Mouse (Mus musculus): ENCODE results near the gene Rgs13. TPM values are rescaled to one million over a fixed set of nuclear protein-coding genes. Genes with fewer than 3 reads are reported as not detected.

The Rgs13 gene
- polyA plus RNA-seq, 1 experiment, result not detected

DNA sequence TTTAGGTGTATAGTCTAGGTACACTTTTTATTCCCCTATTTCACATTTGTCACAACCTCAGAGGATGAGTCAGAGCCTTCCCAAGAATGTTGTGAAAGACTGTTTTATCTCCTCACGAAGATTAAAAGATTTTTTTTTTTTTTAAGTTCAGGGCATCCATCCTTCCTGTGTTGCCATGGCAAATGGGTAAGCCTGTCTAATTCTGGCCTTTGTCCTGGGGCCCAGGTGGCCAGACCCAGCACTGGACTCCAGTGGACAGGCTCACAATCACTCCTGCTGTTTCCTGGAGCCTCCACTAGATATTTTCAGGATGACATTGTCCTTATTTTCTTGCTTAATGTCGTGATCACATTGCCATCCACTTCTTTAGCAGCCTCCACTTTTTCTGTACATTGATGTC lies 57.7 kb downstream of the Rgs13 start:
- no peaks in the 10 kb centered on the region for H3K36me3 ChIP-seq (ENCODE audit: control insufficient read depth, insufficient read depth, low read length)
- H3K4me3 ChIP-seq (ENCODE audit: insufficient read depth, low read depth, low read length), result no peak overlapping the region
- no peak overlapping the region for H3K27ac ChIP-seq (ENCODE audit: insufficient read depth, low read depth, low read length)
- DNase-seq, result no peak
- TF ChIP-seq CTCF (conservative IDR thresholded peaks at IDR 0.05; ENCODE audit: insufficient read depth, insufficient read length, low read depth, low read length) (no peak), POLR2A (IDR thresholded peaks at IDR 0.05; ENCODE audit: low read depth, low read length) (no peak)
- no peaks in the 10 kb centered on the region for H3K27me3 ChIP-seq (replicated peaks; ENCODE audit: control insufficient read depth, insufficient read depth, low read length)
- WGBS, result 66% methylated on average over 2 of the region's 2 CpGs
- H3K4me1 ChIP-seq (ENCODE audit: control insufficient read depth, insufficient read depth, low read length), result no peaks in the 10 kb centered on the region

DNA sequence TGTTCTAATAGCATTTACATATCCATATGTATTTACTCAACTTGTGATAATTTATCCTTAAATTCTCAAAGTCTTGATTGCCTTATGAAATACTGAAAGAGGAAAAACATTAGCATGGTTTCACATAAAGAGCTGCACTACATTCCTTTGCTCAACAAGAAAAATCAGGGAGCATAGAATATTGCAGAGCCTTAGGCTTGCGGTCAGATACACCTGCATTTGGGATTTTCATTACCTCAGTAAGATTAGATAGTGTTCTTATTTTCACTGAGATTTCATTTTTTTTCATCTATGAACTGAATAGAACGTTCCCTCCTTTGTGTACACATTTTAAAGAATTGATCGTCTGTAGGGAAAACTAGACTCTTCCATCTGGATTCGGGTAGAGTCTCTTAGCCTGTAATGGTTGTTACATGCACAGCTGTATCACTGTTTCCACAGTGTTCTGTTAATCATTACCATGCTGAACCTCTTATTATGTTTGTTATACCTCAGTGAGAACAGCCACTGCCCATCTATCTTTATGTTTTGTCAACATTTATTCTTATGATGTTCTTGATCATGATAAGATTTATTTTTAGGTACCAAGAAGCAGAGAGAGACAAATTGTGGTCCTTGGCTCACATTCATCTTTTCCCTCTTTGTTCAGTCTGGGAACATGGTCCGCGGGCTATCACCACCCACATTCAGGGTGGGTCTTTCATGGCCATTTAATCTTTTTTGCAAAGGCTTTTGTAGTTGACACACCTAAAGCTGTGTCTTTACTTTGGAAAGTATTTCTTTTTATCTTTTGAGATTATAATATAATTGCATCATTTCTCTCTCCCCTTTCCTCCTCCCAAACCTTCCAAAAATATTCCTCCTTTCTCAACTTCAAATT lies 61.1 kb downstream of the Rgs13 start:
- Histone ChIP-seq H3K4me3 (ENCODE audit: insufficient read depth, low read depth, low read length) (no peak overlapping the region), H3K36me3 (ENCODE audit: control insufficient read depth, insufficient read depth, low read length) (no peaks in the 10 kb centered on the region), H3K27ac (ENCODE audit: insufficient read depth, low read depth, low read length) (no peak overlapping the region), H3K4me1 (ENCODE audit: control insufficient read depth, insufficient read depth, low read length) (no peaks in the 10 kb centered on the region; the same call in 1 of the 2 replicates), H3K27me3 (replicated peaks; ENCODE audit: control insufficient read depth, insufficient read depth, low read length) (no peaks in the 10 kb centered on the region)
- 68% methylated on average over 6 of the region's 6 CpGs for WGBS
- TF ChIP-seq CTCF (conservative IDR thresholded peaks at IDR 0.05; ENCODE audit: insufficient read depth, insufficient read length, low read depth, low read length), result no peak
- no peak for TF ChIP-seq POLR2A (IDR thresholded peaks at IDR 0.05; ENCODE audit: low read depth, low read length)
- peak; percentile 14 for DNase-seq

DNA sequence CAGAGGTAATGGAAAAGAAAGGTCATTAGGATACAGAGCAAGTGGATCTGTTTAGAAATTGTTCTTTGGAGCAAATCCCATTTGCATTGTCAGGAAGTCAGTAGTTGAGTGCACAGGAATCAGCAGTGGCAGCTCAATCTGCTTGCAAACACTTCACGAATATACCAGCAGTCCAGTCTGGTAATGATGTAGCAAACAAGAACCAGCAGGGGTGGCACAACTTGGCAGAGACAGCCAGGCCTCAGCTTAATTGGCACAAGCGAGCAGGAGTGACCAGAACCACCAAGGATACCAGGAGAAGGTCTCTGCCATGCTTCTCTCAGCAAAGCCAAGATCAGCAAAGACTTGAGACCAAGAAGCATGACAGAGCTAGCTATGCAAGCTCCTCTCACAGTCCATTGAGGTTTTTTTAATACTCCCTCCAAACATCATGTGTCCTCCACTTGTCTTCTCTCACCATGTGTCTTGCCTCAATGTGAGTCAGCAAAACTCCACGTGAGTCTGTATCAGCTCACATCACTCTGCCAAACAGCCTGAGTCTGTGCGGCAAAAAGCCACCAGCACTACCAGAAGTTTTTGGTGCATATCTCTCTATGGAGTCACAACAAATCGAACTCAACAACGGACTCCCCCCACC lies 63.6 kb downstream of the Rgs13 start:
- no peaks in the 10 kb centered on the region for H3K27me3 ChIP-seq (replicated peaks; ENCODE audit: control insufficient read depth, insufficient read depth, low read length)
- H3K36me3 ChIP-seq (ENCODE audit: control insufficient read depth, insufficient read depth, low read length), result no peaks in the 10 kb centered on the region
- TF ChIP-seq CTCF (conservative IDR thresholded peaks at IDR 0.05; ENCODE audit: insufficient read depth, insufficient read length, low read depth, low read length) (no peak), POLR2A (IDR thresholded peaks at IDR 0.05; ENCODE audit: low read depth, low read length) (no peak)
- WGBS, result 65% methylated on average over 6 of the region's 6 CpGs
- H3K4me3 ChIP-seq (ENCODE audit: insufficient read depth, low read depth, low read length), result no peak overlapping the region
- H3K27ac ChIP-seq (ENCODE audit: insufficient read depth, low read depth, low read length), result peak overlapping the region; percentile 93
- DNase-seq, result peak; percentile 59
- H3K4me1 ChIP-seq (ENCODE audit: control insufficient read depth, insufficient read depth, low read length), result no peaks in the 10 kb centered on the region; the same call in 1 of the 2 replicates

DNA sequence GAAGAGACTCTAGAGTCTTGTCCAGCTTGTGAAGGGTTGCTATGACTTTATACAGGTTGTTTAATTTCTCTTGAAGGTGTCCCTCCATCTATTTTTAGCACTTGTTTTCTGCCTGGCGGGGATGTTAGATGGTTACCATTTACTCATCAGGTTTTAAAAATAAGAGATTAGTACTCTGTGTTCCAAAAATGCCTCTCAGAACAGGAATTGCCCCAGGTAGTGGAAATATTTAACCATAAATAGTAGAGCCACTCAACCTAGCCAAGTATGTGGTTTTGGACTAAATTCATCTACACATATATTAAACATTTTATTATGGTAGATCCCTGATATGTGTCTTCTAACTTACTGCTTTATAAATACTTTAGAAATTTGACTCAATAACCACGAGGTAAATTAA lies 64.2 kb downstream of the Rgs13 start:
- TF ChIP-seq CTCF (conservative IDR thresholded peaks at IDR 0.05; ENCODE audit: insufficient read depth, insufficient read length, low read depth, low read length), result no peak
- TF ChIP-seq POLR2A (IDR thresholded peaks at IDR 0.05; ENCODE audit: low read depth, low read length), result no peak
- DNase-seq, result peak; percentile 66
- Histone ChIP-seq H3K36me3 (ENCODE audit: control insufficient read depth, insufficient read depth, low read length) (no peaks in the 10 kb centered on the region), H3K4me1 (ENCODE audit: control insufficient read depth, insufficient read depth, low read length) (no peaks in the 10 kb centered on the region; the same call in 1 of the 2 replicates), H3K4me3 (ENCODE audit: insufficient read depth, low read depth, low read length) (no peak overlapping the region), H3K27ac (ENCODE audit: insufficient read depth, low read depth, low read length) (no peak overlapping the region), H3K27me3 (replicated peaks; ENCODE audit: control insufficient read depth, insufficient read depth, low read length) (no peaks in the 10 kb centered on the region)
- 38% methylated on average over 2 of the region's 2 CpGs for WGBS

DNA sequence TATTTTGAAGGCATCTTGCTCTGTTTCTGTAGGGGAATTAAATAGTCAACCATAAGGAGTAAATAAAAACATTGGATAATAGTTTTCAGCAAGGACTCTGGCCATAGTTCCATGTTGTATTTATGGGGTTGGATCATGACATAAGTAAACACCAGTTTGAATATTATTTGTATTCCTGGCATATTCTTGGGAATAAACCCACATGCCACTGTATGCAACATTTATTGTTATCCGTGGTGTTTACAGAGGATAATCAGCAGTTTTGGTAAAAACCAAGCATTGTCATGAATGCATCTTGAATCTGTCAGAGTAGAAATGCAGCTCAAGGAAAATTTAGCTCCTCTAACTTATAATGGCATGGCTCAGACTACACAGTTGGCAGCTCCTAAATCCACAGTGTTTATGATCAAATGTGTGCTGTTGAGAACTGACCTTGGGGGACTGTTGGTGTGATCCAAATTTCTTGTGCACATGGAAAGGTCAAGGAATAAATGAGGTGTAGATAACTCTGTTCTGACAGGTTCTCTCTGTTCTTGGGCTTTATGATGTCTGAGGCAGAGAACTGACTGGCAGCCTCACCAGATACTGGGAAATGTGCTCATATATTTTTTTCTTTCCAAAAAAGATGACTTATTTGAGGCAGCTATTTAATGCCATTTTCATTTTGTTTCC lies 78.4 kb downstream of the Rgs13 start:
- no peak overlapping the region for H3K4me3 ChIP-seq (ENCODE audit: insufficient read depth, low read depth, low read length)
- no peak for DNase-seq
- H3K27ac ChIP-seq (ENCODE audit: insufficient read depth, low read depth, low read length), result no peak overlapping the region
- no peaks in the 10 kb centered on the region for H3K27me3 ChIP-seq (replicated peaks; ENCODE audit: control insufficient read depth, insufficient read depth, low read length)
- WGBS, result 70% methylated on average over 1 of the region's 1 CpGs
- H3K4me1 ChIP-seq (ENCODE audit: control insufficient read depth, insufficient read depth, low read length), result no peaks in the 10 kb centered on the region
- H3K36me3 ChIP-seq (ENCODE audit: control insufficient read depth, insufficient read depth, low read length), result no peaks in the 10 kb centered on the region
- no peak for TF ChIP-seq CTCF (conservative IDR thresholded peaks at IDR 0.05; ENCODE audit: insufficient read depth, insufficient read length, low read depth, low read length)
- TF ChIP-seq POLR2A (IDR thresholded peaks at IDR 0.05; ENCODE audit: low read depth, low read length), result no peak

DNA sequence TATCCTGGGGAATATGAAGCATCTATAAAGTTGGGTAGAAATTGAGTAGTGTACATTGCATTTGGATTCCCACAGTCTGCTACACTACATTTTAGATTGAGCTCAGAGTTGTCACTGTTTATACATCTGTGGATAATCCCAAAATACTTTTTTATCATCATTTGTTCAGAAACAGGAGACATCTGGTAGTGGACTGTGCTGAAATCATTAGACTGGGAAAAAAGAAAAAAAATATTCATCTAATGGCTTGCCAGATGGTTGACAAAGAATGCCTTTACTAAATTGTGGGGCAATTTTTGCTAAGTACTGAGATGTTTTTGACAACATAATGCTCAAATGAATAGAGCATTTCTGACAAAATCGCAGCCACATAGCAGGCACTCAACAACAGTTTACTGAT lies 86.8 kb downstream of the Rgs13 start:
- no peak overlapping the region for H3K27ac ChIP-seq (ENCODE audit: insufficient read depth, low read depth, low read length)
- no peak overlapping the region for H3K4me3 ChIP-seq (ENCODE audit: insufficient read depth, low read depth, low read length)
- TF ChIP-seq POLR2A (IDR thresholded peaks at IDR 0.05; ENCODE audit: low read depth, low read length), result no peak
- TF ChIP-seq CTCF (conservative IDR thresholded peaks at IDR 0.05; ENCODE audit: insufficient read depth, insufficient read length, low read depth, low read length), result no peak
- H3K36me3 ChIP-seq (ENCODE audit: control insufficient read depth, insufficient read depth, low read length), result no peaks in the 10 kb centered on the region
- H3K4me1 ChIP-seq (ENCODE audit: control insufficient read depth, insufficient read depth, low read length), result no peaks in the 10 kb centered on the region
- DNase-seq, result no peak
- H3K27me3 ChIP-seq (replicated peaks; ENCODE audit: control insufficient read depth, insufficient read depth, low read length), result no peaks in the 10 kb centered on the region
- 93% methylated on average over 1 of the region's 1 CpGs for WGBS

Other genes starting within 250 kb of the Rgs13 start
- 3.8 and 5.3 TPM in 2 replicates for gene Rgs2, start 173.2 kb downstream of the Rgs13 start, polyA plus RNA-seq (2012; rRNA removed)
- 0.27 TPM in 1 of 2 replicates, not detected in the other for gene Rgs1, start 71.9 kb upstream of the Rgs13 start, polyA plus RNA-seq (2012; rRNA removed)